9 mouse cellular contexts compared by ENCODE assay signal in genomic region chr8:95805482-95805881, GRCm38 (mm10). TPM values are rescaled to one million over a fixed set of nuclear protein-coding genes. Genes with fewer than 3 reads are reported as not detected.
DNase-seq lines count a peak whose midpoint lies in the region; ATAC-seq and TF ChIP-seq lines count a peak whose summit lies in the region.
"Had no signal": no experiment of that assay in that cellular context is flagged by ENCODE, and none has a peak within 500 bp of the region (broad histone marks: within the 10 kb centered on the region; RNA-seq: fewer than 3 reads in every experiment).

No protein-coding gene starts in this region.

- H3K4me1 ChIP-seq in lung, embryonic 15.5 days = peaks cover 31% of the 10 kb centered on the region
- peaks cover 14% of the 10 kb centered on the region for H3K4me1 ChIP-seq in lung, adult 2 months (ENCODE audit: control insufficient read depth, insufficient read depth, low read length)
- H3K4me1 ChIP-seq in forebrain, embryonic 11.5 days (replicated peaks; ENCODE audit: control insufficient read depth, insufficient read depth, low read length) = peaks cover 10% of the 10 kb centered on the region
- peaks cover 21% of the 10 kb centered on the region for H3K4me1 ChIP-seq in limb, embryonic 15.5 days
- H3K4me1 ChIP-seq in stomach, embryonic 16.5 days (ENCODE audit: control insufficient read depth, insufficient read depth, low read length) = peaks cover 26% of the 10 kb centered on the region

- TF ChIP-seq POLR2A in lung, adult 2 months (IDR thresholded peaks at IDR 0.05; ENCODE audit: borderline replicate concordance, extremely low read depth, low read depth, low read length) = no peak

- no peaks in the 10 kb centered on the region for H3K27me3 ChIP-seq in lung, embryonic 15.5 days
- no peaks in the 10 kb centered on the region for H3K27me3 ChIP-seq in forebrain, embryonic 11.5 days (ENCODE audit: control insufficient read depth, insufficient read depth, low read length)
- H3K27me3 ChIP-seq in limb, embryonic 15.5 days = no peaks in the 10 kb centered on the region
- no peaks in the 10 kb centered on the region for H3K27me3 ChIP-seq in stomach, embryonic 16.5 days (ENCODE audit: control insufficient read depth, insufficient read depth, low read length)

- H3K4me2 ChIP-seq in lung, embryonic 15.5 days = peak overlapping the region; percentile 89
- H3K4me2 ChIP-seq in forebrain, embryonic 11.5 days (ENCODE audit: low read depth, low read length, severe bottlenecking) = peak overlapping the region; percentile 89
- peak overlapping the region; percentile 74 for H3K4me2 ChIP-seq in limb, embryonic 15.5 days
- peak overlapping the region; percentile 67 for H3K4me2 ChIP-seq in stomach, embryonic 16.5 days (ENCODE audit: low read depth, low read length)

- H3K4me3 ChIP-seq in lung, embryonic 15.5 days = peak overlapping the region; percentile 99
- H3K4me3 ChIP-seq in lung, adult 2 months (replicated peaks; ENCODE audit: extremely low read depth, low read depth, low read length) = no peak overlapping the region
- peak overlapping the region; percentile 99 for H3K4me3 ChIP-seq in forebrain, embryonic 11.5 days (ENCODE audit: low read depth, low read length)
- peak overlapping the region; percentile 98 for H3K4me3 ChIP-seq in limb, embryonic 15.5 days
- peak overlapping the region; percentile 98 for H3K4me3 ChIP-seq in stomach, embryonic 16.5 days (replicated peaks; ENCODE audit: low read length)

- peaks cover 14% of the 10 kb centered on the region; the same call in 1 of the 2 replicates for H3K36me3 ChIP-seq in lung, embryonic 15.5 days
- H3K36me3 ChIP-seq in forebrain, embryonic 11.5 days (ENCODE audit: control insufficient read depth, insufficient read depth, low read length) = no peaks in the 10 kb centered on the region; the same call in 1 of the 2 replicates
- peaks cover 7% of the 10 kb centered on the region; the same call in 1 of the 2 replicates for H3K36me3 ChIP-seq in limb, embryonic 15.5 days
- H3K36me3 ChIP-seq in stomach, embryonic 16.5 days (ENCODE audit: control insufficient read depth, insufficient read depth, low read length) = no peaks in the 10 kb centered on the region; the same call in 1 of the 2 replicates

- no peaks in the 10 kb centered on the region for H3K9me3 ChIP-seq in lung, embryonic 15.5 days
- H3K9me3 ChIP-seq in forebrain, embryonic 11.5 days (ENCODE audit: control insufficient read depth, low read length) = no peaks in the 10 kb centered on the region
- H3K9me3 ChIP-seq in limb, embryonic 15.5 days = no peaks in the 10 kb centered on the region
- H3K9me3 ChIP-seq in stomach, embryonic 16.5 days (replicated peaks; ENCODE audit: control insufficient read depth, low read length) = no peaks in the 10 kb centered on the region

- no peak for DNase-seq in lung, adult 2 months
- DNase-seq in forebrain, embryonic 11.5 days (ENCODE audit: low spot score) = no peak
- no peak for DNase-seq in cerebellum, postnatal 14 days
- no peak for DNase-seq in cerebellum, adult 11-12 months
- no peak for DNase-seq in lung, postnatal 14 days

- WGBS in lung, embryonic 15.5 days = 39% methylated on average over 2 of the region's 2 CpGs
- 35% methylated on average over 2 of the region's 2 CpGs for WGBS in lung, adult 2 months
- WGBS in forebrain, embryonic 11.5 days = 67% methylated on average over 2 of the region's 2 CpGs
- WGBS in limb, embryonic 15.5 days = 82% methylated on average over 2 of the region's 2 CpGs
- WGBS in stomach, embryonic 16.5 days = 31% methylated on average over 2 of the region's 2 CpGs

- no peak overlapping the region for H3K27ac ChIP-seq in lung, embryonic 15.5 days
- no peak overlapping the region for H3K27ac ChIP-seq in forebrain, embryonic 11.5 days (ENCODE audit: low read depth, low read length)
- no peak overlapping the region for H3K27ac ChIP-seq in limb, embryonic 15.5 days
- H3K27ac ChIP-seq in stomach, embryonic 16.5 days (ENCODE audit: low read length) = peak overlapping the region; percentile 12; the same call in 1 of the 2 replicates

- no peak for TF ChIP-seq CTCF in lung, adult 2 months (IDR thresholded peaks at IDR 0.05; ENCODE audit: insufficient read depth, low read length)

- no peak for ATAC-seq in lung, embryonic 15.5 days (ENCODE audit: borderline replicate concordance, extremely low read depth, low FRiP score, low TSS enrichment)
- ATAC-seq in forebrain, embryonic 11.5 days (replicated peaks; ENCODE audit: low FRiP score) = no peak
- no peak for ATAC-seq in limb, embryonic 15.5 days (ENCODE audit: insufficient number of reproducible peaks, low FRiP score, low TSS enrichment, low read depth)
- ATAC-seq in stomach, embryonic 16.5 days (ENCODE audit: insufficient read depth, low FRiP score) = no peak
- ATAC-seq: activated CD4-positive, CD25-positive, alpha-beta regulatory T cell, adult 4 months had no signal

- H3K9ac ChIP-seq in lung, embryonic 15.5 days = peak overlapping the region; percentile 99
- peak overlapping the region; percentile 98 for H3K9ac ChIP-seq in forebrain, embryonic 11.5 days (ENCODE audit: low read length)
- H3K9ac ChIP-seq in limb, embryonic 15.5 days = no peak overlapping the region
- peak overlapping the region; percentile 99 for H3K9ac ChIP-seq in stomach, embryonic 16.5 days (ENCODE audit: low read length)

RNA-seq across cellular contexts. Expression of gene Cnot1, which starts 1.8 kb away (rescaled TPM):
- polyA plus RNA-seq in lung, embryonic 15.5 days (2015; fragmentation: Nextera tagmentation; extraction: Ambion mirVana) = 64.1 and 65.5 TPM in 2 replicates
- 63.1 and 94.5 TPM in 2 replicates for polyA plus RNA-seq in lung, adult 2 months (2012; rRNA removed)
- polyA plus RNA-seq in forebrain, embryonic 11.5 days (2014; fragmentation: Nextera tagmentation; extraction: Ambion mirVana) = 133 and 136 TPM in 2 replicates
- 46.7 and 52.9 TPM in 2 replicates for polyA plus RNA-seq in limb, embryonic 15.5 days (2015; fragmentation: Nextera tagmentation; extraction: Ambion mirVana)
- polyA plus RNA-seq in stomach, embryonic 16.5 days (2015; fragmentation: Nextera tagmentation; extraction: Ambion mirVana) = 66.0 and 70.4 TPM in 2 replicates

RNA-seq across cellular contexts. Expression of gene Sap18b, which starts 19.7 kb away (rescaled TPM):
- polyA plus RNA-seq in lung, embryonic 15.5 days (2015; fragmentation: Nextera tagmentation; extraction: Ambion mirVana) = 313 and 341 TPM in 2 replicates
- 30.0 and 33.3 TPM in 2 replicates for polyA plus RNA-seq in lung, adult 2 months (2012; rRNA removed)
- polyA plus RNA-seq in forebrain, embryonic 11.5 days (2014; fragmentation: Nextera tagmentation; extraction: Ambion mirVana) = 327 and 379 TPM in 2 replicates
- polyA plus RNA-seq in limb, embryonic 15.5 days (2015; fragmentation: Nextera tagmentation; extraction: Ambion mirVana) = 324 and 332 TPM in 2 replicates
- polyA plus RNA-seq in stomach, embryonic 16.5 days (2015; fragmentation: Nextera tagmentation; extraction: Ambion mirVana) = 327 and 366 TPM in 2 replicates

RNA-seq across cellular contexts. Expression of gene Slc38a7, which starts 47.9 kb away (rescaled TPM):
- polyA plus RNA-seq in lung, embryonic 15.5 days (2015; fragmentation: Nextera tagmentation; extraction: Ambion mirVana) = 12.5 and 13.8 TPM in 2 replicates
- polyA plus RNA-seq in lung, adult 2 months (2012; rRNA removed) = 21.8 and 26.3 TPM in 2 replicates
- 19.6 and 20.3 TPM in 2 replicates for polyA plus RNA-seq in forebrain, embryonic 11.5 days (2014; fragmentation: Nextera tagmentation; extraction: Ambion mirVana)
- polyA plus RNA-seq in limb, embryonic 15.5 days (2015; fragmentation: Nextera tagmentation; extraction: Ambion mirVana) = 16.2 and 16.3 TPM in 2 replicates
- 13.7 and 14.5 TPM in 2 replicates for polyA plus RNA-seq in stomach, embryonic 16.5 days (2015; fragmentation: Nextera tagmentation; extraction: Ambion mirVana)
